Mouse (Mus musculus): ENCODE results near the gene Ap1ar. TPM values are rescaled to one million over a fixed set of nuclear protein-coding genes. Genes with fewer than 3 reads are reported as not detected.

Gene Ap1ar
- polyA plus RNA-seq, 1 experiment from 2014 or later = 82.8 TPM

DNA sequence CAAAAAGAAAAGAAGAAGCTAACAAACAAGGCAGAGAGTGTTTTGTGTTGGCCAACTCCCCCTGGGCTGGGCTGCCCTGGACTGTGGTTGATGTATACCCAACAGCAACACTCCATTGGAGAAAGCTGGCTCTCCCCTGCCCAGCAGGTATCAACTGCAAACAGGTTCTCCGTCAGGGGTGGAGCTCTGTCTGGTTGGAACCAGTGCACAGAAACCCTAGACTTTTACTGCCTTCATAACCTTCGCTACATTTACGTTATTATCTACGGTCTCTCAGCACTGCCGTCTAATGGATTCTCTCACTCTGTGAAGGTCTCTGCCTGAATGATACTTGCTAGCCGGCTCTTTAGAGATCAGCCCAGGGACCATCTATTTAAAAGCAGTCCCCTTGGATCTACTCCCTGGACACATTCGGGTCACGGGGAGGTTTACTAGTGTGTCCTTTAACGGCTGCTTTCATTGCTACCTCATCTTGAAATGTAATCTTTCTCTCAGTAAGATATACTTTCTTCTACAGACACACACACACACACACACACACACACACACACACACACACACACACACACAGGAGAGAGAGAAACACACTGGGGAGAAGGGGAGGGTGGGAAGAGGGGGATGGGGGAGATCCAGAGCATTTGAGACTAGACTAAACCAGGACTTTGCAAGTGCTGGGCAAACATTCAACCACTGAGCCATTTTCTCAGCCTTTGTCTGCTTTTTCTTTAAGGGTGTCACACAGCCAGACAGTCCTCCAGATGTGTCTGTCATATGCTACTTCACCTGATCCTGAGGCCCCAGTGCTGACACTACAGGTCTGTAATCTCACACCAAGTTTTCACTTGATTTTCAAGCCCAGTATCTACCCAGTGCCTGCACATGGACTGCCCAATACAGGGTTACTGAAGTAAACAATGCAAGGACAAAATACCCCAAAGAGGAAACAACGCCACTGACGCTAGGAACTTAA lies 18.3 kb downstream of the Ap1ar start:
- no peak overlapping the region for H3K4me2 ChIP-seq (ENCODE audit: low read depth, low read length, severe bottlenecking)
- no peaks in the 10 kb centered on the region for H3K27me3 ChIP-seq (ENCODE audit: control insufficient read depth, insufficient read depth, low read length)
- H3K27ac ChIP-seq (ENCODE audit: low read depth, low read length) = no peak overlapping the region
- 85% methylated on average over 11 of the region's 11 CpGs for WGBS
- no peaks in the 10 kb centered on the region for H3K4me1 ChIP-seq (replicated peaks; ENCODE audit: control insufficient read depth, insufficient read depth, low read length)
- DNase-seq (ENCODE audit: low spot score) = peak; percentile 42
- no peaks in the 10 kb centered on the region for H3K9me3 ChIP-seq (ENCODE audit: control insufficient read depth, low read length)
- H3K4me3 ChIP-seq (ENCODE audit: low read depth, low read length) = no peak overlapping the region
- ATAC-seq (replicated peaks; ENCODE audit: low FRiP score) = no peak
- H3K36me3 ChIP-seq (ENCODE audit: control insufficient read depth, insufficient read depth, low read length) = peaks cover 3% of the 10 kb centered on the region; the same call in 1 of the 2 replicates
- no peak overlapping the region for H3K9ac ChIP-seq (ENCODE audit: low read length)

DNA sequence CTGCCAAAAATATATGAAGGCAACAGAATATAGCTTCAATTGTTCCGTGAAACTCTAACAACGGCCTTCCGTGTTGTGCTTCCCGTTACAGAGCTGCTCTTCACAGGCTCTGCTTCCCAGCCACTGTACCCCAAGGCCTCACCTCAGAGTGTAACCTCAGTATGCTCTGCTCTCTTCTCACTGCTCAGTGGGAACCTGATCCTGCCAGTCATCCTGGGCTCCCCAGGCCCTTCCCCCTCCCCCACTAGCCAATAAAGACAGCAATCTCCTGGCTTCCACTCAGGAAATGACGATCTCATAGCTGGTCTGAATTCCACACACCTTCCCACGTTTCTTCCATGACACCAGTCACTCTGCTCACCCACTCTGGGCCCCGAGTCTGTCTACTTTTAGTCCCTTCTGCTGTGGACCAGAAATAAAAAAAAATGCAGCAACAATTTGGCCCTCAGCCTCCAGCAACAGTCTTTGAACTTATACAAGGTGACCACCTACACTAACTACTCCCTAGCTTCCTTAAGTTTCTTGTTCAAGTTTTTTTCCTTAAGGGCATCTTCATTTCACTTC lies 20.1 kb downstream of the Ap1ar start:
- WGBS = 76% methylated on average over 7 of the region's 7 CpGs
- H3K27ac ChIP-seq (ENCODE audit: low read depth, low read length) = no peak overlapping the region
- peaks cover 3% of the 10 kb centered on the region; the same call in 1 of the 2 replicates for H3K36me3 ChIP-seq (ENCODE audit: control insufficient read depth, insufficient read depth, low read length)
- no peaks in the 10 kb centered on the region for H3K27me3 ChIP-seq (ENCODE audit: control insufficient read depth, insufficient read depth, low read length)
- H3K4me2 ChIP-seq (ENCODE audit: low read depth, low read length, severe bottlenecking) = no peak overlapping the region
- no peak overlapping the region for H3K4me3 ChIP-seq (ENCODE audit: low read depth, low read length)
- H3K9ac ChIP-seq (ENCODE audit: low read length) = no peak overlapping the region
- DNase-seq (ENCODE audit: low spot score) (no peak), ATAC-seq (replicated peaks; ENCODE audit: low FRiP score) (no peak)
- no peaks in the 10 kb centered on the region for H3K4me1 ChIP-seq (replicated peaks; ENCODE audit: control insufficient read depth, insufficient read depth, low read length)
- H3K9me3 ChIP-seq (ENCODE audit: control insufficient read depth, low read length) = no peaks in the 10 kb centered on the region

DNA sequence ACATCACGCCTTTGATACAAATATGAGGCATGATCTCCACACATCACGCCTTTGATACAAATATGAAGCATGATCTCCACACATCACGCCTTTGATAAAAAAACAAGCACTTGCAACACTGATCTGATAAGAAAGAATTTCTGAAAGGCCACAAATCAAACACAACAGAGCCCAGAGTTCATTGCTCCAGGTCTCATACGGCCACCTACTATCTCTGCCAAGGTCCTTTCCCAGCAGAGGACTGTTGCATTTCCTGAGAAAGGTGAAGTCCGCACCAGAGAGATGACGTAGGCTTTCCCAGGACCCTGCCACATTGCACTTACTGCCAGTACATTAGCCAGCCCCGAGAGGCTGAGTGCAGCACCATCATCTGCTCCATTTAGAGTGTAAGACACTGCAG lies 28.2 kb downstream of the Ap1ar start:
- no peak overlapping the region for H3K4me3 ChIP-seq (ENCODE audit: low read depth, low read length)
- no peak for DNase-seq (ENCODE audit: low spot score)
- WGBS = 92% methylated on average over 7 of the region's 7 CpGs
- no peaks in the 10 kb centered on the region for H3K9me3 ChIP-seq (ENCODE audit: control insufficient read depth, low read length)
- no peaks in the 10 kb centered on the region for H3K4me1 ChIP-seq (replicated peaks; ENCODE audit: control insufficient read depth, insufficient read depth, low read length)
- no peak for ATAC-seq (replicated peaks; ENCODE audit: low FRiP score)
- H3K9ac ChIP-seq (ENCODE audit: low read length) = no peak overlapping the region
- H3K36me3 ChIP-seq (ENCODE audit: control insufficient read depth, insufficient read depth, low read length) = no peaks in the 10 kb centered on the region; the same call in none of the 2 replicates
- H3K27ac ChIP-seq (ENCODE audit: low read depth, low read length) = no peak overlapping the region
- no peaks in the 10 kb centered on the region for H3K27me3 ChIP-seq (ENCODE audit: control insufficient read depth, insufficient read depth, low read length)
- no peak overlapping the region for H3K4me2 ChIP-seq (ENCODE audit: low read depth, low read length, severe bottlenecking)

GRCm38 (mm10) chr3:127807846-127808245 lies 29.5 kb downstream of the Ap1ar start:
- Histone ChIP-seq H3K4me2 (ENCODE audit: low read depth, low read length, severe bottlenecking) (no peak overlapping the region), H3K4me3 (ENCODE audit: low read depth, low read length) (no peak overlapping the region), H3K27ac (ENCODE audit: low read depth, low read length) (no peak overlapping the region), H3K9ac (ENCODE audit: low read length) (no peak overlapping the region), H3K9me3 (ENCODE audit: control insufficient read depth, low read length) (no peaks in the 10 kb centered on the region), H3K36me3 (ENCODE audit: control insufficient read depth, insufficient read depth, low read length) (no peaks in the 10 kb centered on the region; the same call in none of the 2 replicates), H3K4me1 (replicated peaks; ENCODE audit: control insufficient read depth, insufficient read depth, low read length) (no peaks in the 10 kb centered on the region), H3K27me3 (ENCODE audit: control insufficient read depth, insufficient read depth, low read length) (no peaks in the 10 kb centered on the region)
- 37% methylated on average over 5 of the region's 5 CpGs for WGBS
- ATAC-seq (replicated peaks; ENCODE audit: low FRiP score) (peak; percentile 59; the same call in 1 of the 2 replicates), DNase-seq (ENCODE audit: low spot score) (no peak)

DNA sequence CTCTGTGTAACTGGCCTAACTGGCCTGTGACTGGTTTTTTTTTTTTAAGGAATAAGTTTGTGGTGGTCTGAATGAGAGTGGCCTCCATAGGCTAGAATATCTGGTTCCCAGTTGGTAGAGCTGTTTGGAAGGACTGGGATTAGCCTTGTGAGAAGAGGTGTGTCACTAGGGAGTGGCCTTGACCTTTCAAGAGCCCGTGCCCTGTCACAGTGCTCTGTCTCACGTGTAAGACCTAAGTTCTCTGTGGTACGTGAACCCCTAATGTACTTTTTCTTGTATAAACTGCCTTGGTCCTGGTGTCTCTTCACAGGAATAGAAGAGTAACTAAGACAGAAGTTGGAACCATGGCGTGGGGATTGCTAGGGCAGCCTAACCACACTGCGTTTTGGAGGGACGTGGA lies 31.3 kb downstream of the Ap1ar start:
- no peak for ATAC-seq (replicated peaks; ENCODE audit: low FRiP score)
- H3K4me3 ChIP-seq (ENCODE audit: low read depth, low read length) = no peak overlapping the region
- WGBS = 94% methylated on average over 6 of the region's 6 CpGs
- no peaks in the 10 kb centered on the region for H3K9me3 ChIP-seq (ENCODE audit: control insufficient read depth, low read length)
- no peak for DNase-seq (ENCODE audit: low spot score)
- no peaks in the 10 kb centered on the region for H3K27me3 ChIP-seq (ENCODE audit: control insufficient read depth, insufficient read depth, low read length)
- no peaks in the 10 kb centered on the region; the same call in 1 of the 2 replicates for H3K36me3 ChIP-seq (ENCODE audit: control insufficient read depth, insufficient read depth, low read length)
- H3K4me2 ChIP-seq (ENCODE audit: low read depth, low read length, severe bottlenecking) = no peak overlapping the region
- H3K27ac ChIP-seq (ENCODE audit: low read depth, low read length) = no peak overlapping the region
- H3K4me1 ChIP-seq (replicated peaks; ENCODE audit: control insufficient read depth, insufficient read depth, low read length) = no peaks in the 10 kb centered on the region
- H3K9ac ChIP-seq (ENCODE audit: low read length) = no peak overlapping the region

DNA sequence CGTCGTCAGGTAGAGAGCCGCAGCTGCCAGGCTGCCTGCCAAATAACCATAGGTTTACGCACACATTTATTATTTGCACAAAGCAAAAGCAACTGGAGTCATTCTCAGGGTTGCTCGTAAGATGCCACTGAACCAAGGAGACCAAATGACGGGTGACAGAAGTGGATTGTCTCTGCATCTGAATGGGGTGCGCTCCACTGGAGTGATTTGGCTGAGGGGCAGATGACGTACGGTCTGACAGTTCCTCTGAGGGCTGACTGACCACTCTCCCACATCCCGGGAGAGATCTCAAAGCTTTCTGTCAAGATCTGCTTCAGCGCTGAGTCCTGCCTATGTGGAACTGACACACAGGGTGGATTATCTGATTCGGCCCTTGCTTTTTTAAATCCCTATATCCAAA lies 32.3 kb downstream of the Ap1ar start:
- Histone ChIP-seq H3K27me3 (ENCODE audit: control insufficient read depth, insufficient read depth, low read length) (no peaks in the 10 kb centered on the region), H3K4me1 (replicated peaks; ENCODE audit: control insufficient read depth, insufficient read depth, low read length) (no peaks in the 10 kb centered on the region), H3K9ac (ENCODE audit: low read length) (no peak overlapping the region), H3K9me3 (ENCODE audit: control insufficient read depth, low read length) (no peaks in the 10 kb centered on the region), H3K4me3 (ENCODE audit: low read depth, low read length) (no peak overlapping the region), H3K27ac (ENCODE audit: low read depth, low read length) (no peak overlapping the region), H3K36me3 (ENCODE audit: control insufficient read depth, insufficient read depth, low read length) (no peaks in the 10 kb centered on the region; the same call in 1 of the 2 replicates), H3K4me2 (ENCODE audit: low read depth, low read length, severe bottlenecking) (no peak overlapping the region)
- ATAC-seq (replicated peaks; ENCODE audit: low FRiP score) (no peak), DNase-seq (ENCODE audit: low spot score) (peak; percentile 38)
- WGBS = 84% methylated on average over 12 of the region's 12 CpGs

DNA sequence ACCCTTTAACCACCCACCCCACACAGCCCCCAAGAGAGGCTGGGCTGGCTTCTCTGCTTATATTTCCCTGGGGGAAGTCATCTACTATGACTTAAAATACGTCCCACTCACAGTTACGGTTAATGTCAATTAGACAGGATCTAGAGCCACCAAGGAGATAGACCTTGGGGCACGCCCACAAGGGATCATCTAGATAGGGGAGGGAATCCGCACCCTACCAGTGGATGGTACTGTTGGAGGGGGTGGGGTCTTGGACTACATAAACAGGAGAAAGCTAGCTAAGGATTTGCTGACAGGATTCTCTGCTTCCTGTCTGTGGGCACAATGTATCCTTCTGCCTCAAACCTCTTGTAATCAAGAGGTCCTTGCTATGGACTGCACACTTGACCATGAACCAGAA lies 32.9 kb downstream of the Ap1ar start:
- Histone ChIP-seq H3K9ac (ENCODE audit: low read length) (no peak overlapping the region), H3K27me3 (ENCODE audit: control insufficient read depth, insufficient read depth, low read length) (no peaks in the 10 kb centered on the region), H3K4me1 (replicated peaks; ENCODE audit: control insufficient read depth, insufficient read depth, low read length) (no peaks in the 10 kb centered on the region), H3K36me3 (ENCODE audit: control insufficient read depth, insufficient read depth, low read length) (no peaks in the 10 kb centered on the region; the same call in 1 of the 2 replicates), H3K4me3 (ENCODE audit: low read depth, low read length) (no peak overlapping the region), H3K9me3 (ENCODE audit: control insufficient read depth, low read length) (no peaks in the 10 kb centered on the region), H3K27ac (ENCODE audit: low read depth, low read length) (no peak overlapping the region), H3K4me2 (ENCODE audit: low read depth, low read length, severe bottlenecking) (no peak overlapping the region)
- DNase-seq (ENCODE audit: low spot score) (peak; percentile 20), ATAC-seq (replicated peaks; ENCODE audit: low FRiP score) (no peak)
- WGBS = 91% methylated on average over 4 of the region's 4 CpGs

GRCm38 (mm10) chr3:127802814-127803213 lies 34.5 kb downstream of the Ap1ar start:
- peak; percentile 46 for DNase-seq (ENCODE audit: low spot score)
- no peaks in the 10 kb centered on the region for H3K36me3 ChIP-seq (ENCODE audit: control insufficient read depth, insufficient read depth, low read length)

More at GRCm38 (mm10) chr3:127802814-127803213, 34.5 kb downstream of the Ap1ar start:
- WGBS = 46% methylated on average over 8 of the region's 8 CpGs
- no peaks in the 10 kb centered on the region for H3K4me1 ChIP-seq (replicated peaks; ENCODE audit: control insufficient read depth, insufficient read depth, low read length)
- H3K9me3 ChIP-seq (ENCODE audit: control insufficient read depth, low read length) = no peaks in the 10 kb centered on the region
- H3K27ac ChIP-seq (ENCODE audit: low read depth, low read length) = no peak overlapping the region
- ATAC-seq (replicated peaks; ENCODE audit: low FRiP score) = no peak
- H3K27me3 ChIP-seq (ENCODE audit: control insufficient read depth, insufficient read depth, low read length) = no peaks in the 10 kb centered on the region
- no peak overlapping the region for H3K4me3 ChIP-seq (ENCODE audit: low read depth, low read length)
- H3K9ac ChIP-seq (ENCODE audit: low read length) = no peak overlapping the region
- H3K4me2 ChIP-seq (ENCODE audit: low read depth, low read length, severe bottlenecking) = no peak overlapping the region
